Mouse (Mus musculus) layer of hippocampus, adult 9-11 months (tissue): ENCODE measurements around the gene Ahnak.
A peak's percentile ranks its signal among the peaks of the same experiment; 100 is the strongest.
"Not testable (repeated sequence)": the region's sequence is repeated elsewhere in the genome, so short reads cannot be mapped to it uniquely, and the experiment has no call there.

Source experiments
- DNase-seq: peaks from one replicate; pipeline ENCODE4 v3.0.0; 2022

Ahnak gene

GRCm38 (mm10) chr19:9069687-9070307 is 80.7 kb downstream of the Ahnak start:
- peak; percentile 23 for DNase-seq

- no peak for DNase-seq
Observed at GRCm38 (mm10) chr19:9070316-9070715, 81.2 kb downstream of the Ahnak start.

- DNase-seq = peak; percentile 76
Observed at GRCm38 (mm10) chr19:9071456-9072156, 82.5 kb downstream of the Ahnak start.

- DNase-seq = no peak
Observed at GRCm38 (mm10) chr19:9072157-9072530, 83.1 kb downstream of the Ahnak start.

GRCm38 (mm10) chr19:9073776-9074411 is 84.8 kb downstream of the Ahnak start:
- no peak for DNase-seq

- no peak for DNase-seq
Observed at GRCm38 (mm10) chr19:9074424-9074823, 85.3 kb downstream of the Ahnak start.

DNA sequence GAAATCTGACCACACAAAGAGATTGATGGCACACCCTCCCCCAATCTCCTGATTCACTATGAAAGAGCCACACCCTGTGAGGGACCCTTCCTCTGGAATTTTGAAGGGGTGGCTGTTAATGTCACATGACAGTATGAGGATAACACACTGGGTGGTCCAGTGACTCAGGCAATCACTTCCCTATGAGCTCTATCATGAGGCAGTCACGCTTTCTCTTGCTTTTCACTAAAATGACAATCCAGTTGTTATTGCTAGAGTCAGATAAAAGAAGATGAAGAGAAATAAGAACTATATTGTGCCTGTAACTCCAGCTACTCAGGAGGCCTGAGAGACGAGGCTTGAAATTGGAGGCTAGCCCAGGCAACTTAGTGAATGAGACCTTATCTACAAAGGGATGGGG is 86.5 kb downstream of the Ahnak start:
- no peak for DNase-seq

DNA sequence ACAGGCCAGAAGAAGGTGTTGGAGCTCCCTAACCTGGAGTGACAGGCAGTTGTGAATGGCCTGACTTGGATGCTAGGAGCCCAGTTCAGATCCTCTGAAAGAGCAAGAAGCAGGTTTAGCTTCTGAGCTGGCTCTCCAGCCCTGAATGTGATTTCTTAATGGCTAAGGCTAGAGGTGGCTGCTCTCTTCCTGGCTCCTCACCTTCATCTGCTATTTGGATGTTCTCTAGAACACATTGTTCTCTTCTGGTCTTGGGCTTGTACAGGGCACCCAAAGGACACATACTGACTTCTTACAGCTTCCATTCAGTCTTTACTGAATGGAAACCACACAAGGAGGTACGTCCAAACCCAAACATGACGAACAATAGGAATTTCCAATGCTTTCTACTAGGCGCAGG is 87.0 kb downstream of the Ahnak start:
- no peak for DNase-seq

DNA sequence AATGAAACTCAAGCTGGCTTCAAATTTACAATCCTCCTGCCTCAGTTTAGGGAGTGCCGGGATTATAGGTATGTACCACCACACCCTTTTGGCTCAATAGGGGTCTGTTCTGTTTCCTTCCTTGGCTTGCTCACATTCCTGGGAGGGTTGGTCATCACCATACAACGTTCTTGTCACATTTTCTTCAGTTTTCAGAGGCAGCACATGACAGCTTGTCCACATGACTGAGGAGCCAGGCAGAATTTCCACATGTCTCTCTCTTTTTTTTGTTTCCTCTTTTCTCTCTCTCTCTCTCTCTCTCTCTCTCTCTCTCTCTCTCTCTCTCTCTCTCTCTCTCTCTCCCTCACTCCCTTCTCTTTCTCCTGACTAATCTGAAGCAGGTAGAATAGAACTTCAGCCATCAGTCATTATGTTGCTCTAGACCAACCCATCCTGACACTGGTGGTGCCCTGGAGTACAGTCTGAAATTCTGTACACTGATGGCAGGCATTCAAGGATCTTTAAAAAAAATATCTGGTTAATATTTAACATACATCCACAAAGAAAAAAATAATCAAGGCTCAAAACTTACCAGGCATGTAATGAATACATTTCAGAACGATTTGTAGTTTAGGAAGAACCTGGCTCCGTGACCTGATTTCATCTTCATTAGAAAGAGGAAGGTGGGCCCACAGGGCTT is 88.0 kb downstream of the Ahnak start:
- no peak for DNase-seq

DNA sequence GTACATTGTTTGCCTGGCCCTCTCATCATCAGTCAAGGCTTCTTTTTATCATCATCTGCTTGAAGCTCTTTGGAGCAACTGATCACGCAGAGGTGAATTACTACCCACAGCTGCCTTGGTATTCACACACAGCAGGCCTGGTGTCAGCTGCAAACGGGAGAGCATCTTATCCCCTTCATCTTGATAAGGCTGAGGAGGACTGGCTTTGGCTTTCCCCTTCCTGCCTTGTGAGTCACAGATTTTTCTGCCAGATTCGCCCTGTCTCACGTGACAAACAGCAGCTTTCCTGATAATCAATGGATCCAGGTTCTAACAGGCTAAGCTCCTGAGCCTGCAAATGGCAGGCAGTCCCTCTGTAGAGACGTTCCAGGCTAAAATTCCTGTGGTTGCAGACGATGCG is 90.8 kb downstream of the Ahnak start:
- no peak for DNase-seq

DNA sequence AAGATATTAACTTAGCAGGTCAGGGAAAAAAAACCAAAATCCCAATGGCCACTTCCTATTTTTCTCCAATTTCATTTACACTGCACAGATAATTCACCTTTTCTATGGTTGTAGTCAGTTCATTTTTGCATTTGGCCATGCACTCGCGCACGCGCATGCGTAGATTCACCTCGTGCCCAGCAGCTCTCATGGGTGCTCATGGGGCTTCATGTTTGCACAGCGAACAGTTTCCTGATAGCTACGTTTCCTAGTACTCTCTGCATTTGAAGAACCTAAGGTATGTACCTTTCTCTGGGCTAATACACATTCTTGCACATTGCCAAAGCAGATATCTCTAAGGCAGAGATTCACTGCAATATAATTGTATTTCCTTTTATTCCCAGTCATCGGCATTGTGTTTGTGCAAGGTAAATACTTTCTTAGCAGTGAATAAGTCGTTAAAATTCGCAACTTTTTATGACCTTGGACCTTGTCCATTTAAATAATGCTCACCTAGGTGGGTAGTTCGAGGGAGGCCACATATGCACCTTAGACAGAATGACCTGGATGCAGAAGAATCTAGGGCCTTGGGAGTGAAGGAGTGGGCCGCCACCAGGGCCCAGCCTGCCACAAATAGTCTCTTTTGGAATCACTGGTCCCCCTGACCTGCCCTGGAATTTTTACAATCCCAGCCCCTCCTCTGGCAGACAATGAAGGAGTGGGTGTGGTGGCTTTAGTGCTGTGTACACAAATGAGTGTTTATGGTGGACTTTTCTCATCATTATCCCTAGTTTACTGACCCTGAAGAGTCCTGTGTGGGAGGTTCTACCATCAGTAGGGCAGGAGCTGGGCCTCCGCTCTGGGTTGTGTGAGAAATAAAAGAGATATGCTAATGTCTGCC is 92.5 kb downstream of the Ahnak start:
- DNase-seq = no peak

DNA sequence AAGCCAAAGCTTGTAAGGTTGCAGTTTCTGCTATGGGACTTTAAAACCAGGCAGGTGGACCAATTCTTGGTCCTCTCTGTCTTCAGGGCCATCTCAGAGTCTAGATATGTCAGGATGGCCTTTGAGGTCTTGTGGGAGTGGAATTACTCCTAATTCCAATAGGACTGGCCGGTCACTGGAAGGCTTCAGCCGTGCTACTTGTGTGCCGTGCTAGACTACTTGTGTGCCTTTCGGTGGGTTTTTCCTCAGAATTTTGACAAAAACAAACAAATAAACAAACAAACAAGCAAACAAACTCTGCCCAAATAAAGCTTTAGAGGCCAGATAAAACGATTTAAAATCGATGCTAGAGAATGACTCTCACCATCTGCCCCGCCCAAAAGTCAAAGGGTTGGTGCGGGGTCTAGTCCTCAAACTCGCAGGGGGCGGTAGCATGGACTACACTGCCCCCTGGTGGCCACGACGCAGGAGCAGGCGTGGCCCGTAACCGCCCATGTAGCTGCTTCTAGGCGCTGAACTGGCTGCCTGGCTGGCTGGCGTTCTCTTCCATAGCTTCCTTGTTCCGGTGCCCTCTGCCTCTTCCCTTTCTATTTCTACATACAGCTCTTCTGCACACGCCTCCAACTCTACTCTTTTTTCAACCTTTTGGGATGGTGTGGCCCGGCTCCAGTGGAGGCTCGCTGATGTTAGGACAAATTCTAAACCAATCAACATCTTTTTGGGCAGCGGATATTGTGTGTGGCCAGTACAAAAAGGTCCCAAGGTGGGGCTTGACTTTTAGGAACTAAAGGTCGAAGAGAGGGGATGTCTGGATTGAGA is 93.3 kb downstream of the Ahnak start:
- DNase-seq = peak; percentile 61

GRCm38 (mm10) chr19:9083010-9083355 is 93.9 kb downstream of the Ahnak start:
- no peak for DNase-seq

DNA sequence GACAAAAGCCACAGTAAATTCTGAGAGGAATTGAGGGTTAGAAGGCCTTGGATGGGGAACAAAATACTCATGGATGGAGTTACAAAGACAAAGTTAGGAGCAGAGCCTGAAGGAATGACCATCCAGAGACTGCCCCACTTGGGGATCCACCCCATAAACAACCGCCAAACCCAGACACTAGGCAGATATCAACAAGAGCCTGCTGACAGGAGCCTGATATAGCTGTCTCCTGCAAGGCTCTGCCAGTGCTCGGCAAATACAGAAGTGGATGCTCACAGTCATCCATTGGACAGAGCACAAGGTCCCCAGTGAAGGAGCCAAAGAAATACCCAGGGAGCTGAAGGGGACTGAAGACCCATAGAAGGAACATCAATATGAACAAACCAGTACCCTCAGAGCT is 94.8 kb downstream of the Ahnak start:
- not testable (repeated sequence) for DNase-seq

- DNase-seq = no peak
Observed at GRCm38 (mm10) chr19:9087821-9088220, 98.7 kb downstream of the Ahnak start, which contains the start of gene Scgb1a1. Scgb1a1 (minus strand) TSS chr19:9087958.

- DNase-seq = no peak
Observed at GRCm38 (mm10) chr19:9090191-9090590, 101.1 kb downstream of the Ahnak start.

- DNase-seq = no peak
Observed at GRCm38 (mm10) chr19:9090709-9091108, 101.6 kb downstream of the Ahnak start.

GRCm38 (mm10) chr19:9095111-9095510 is 106.0 kb downstream of the Ahnak start:
- no peak for DNase-seq

DNA sequence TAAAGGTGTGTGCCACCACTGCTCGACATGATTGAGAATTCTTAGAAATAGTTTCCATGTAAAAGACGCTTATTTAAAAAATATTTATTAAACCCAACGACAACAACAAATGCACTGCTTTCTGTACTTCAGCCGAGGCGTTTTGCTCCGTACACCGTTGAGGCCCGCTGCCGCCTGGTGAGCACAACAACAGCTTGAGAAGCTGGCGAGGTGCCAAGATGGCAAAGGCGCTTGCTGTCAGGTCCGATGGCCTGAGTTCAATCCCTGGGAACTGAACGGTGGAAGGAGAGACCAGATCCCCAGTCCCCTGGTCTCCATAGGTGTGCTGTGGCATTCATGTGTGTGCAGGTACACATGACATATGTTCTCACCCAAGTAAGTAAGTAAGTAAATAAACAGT is 108.4 kb downstream of the Ahnak start:
- DNase-seq = no peak

- no peak for DNase-seq
Observed at GRCm38 (mm10) chr19:9099751-9100150, 110.7 kb downstream of the Ahnak start.

DNA sequence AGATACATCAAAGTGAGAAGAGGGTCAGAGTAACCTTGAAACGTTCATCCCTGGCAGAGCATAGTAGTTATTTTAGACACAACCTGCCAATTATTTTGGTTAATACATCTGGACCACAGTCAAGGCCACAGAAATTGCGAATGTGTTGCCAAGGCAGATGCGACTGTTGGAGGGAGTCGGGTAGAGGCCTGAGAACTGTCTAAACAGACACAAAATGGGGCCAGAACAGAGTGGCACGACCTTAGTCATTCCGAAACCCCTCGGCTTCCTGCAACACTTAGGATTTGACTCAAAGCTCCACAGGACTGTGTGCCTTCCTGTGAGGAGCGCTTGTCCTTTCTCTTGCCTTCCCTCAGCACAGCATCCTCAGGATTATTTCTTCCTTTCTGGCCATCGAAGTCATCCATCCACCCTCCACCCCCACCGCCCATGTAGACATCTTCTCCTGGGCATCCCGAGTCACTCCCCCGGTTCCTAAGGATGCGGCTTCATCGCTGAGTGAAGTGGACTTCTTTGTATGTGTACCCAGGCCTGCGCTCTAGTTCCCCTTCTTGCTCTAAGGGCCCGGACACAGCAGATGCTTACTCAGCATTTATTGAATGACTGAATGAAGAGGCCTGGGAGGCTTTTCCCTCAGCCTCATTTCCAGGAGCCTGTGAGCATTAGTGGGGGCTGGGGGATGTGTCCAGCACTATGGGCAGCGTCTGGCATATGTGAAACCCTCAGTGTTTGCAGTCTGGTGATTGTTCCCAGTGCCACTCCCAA is 111.4 kb downstream of the Ahnak start:
- no peak for DNase-seq
